Mouse (Mus musculus) cerebellum, adult 2 months (tissue): ENCODE data around the gene Emilin2.

Experiments
- CTCF ChIP-seq: fragments of 200-500 bp; IDR thresholded peaks from 2 replicates; pipeline ENCODE4 v1.5.1; 2011; ENCODE audit warnings: low read depth, mild to moderate bottlenecking, control low read depth, low read length, moderate library complexity, borderline replicate concordance; ENCODE audit not compliant: insufficient read depth
- POLR2A ChIP-seq: fragments of 200-500 bp; IDR thresholded peaks from 2 replicates; pipeline ENCODE4 v1.6.1; 2011; ENCODE audit warnings: low read length, control low read depth, borderline replicate concordance; ENCODE audit not compliant: insufficient read depth

DNA sequence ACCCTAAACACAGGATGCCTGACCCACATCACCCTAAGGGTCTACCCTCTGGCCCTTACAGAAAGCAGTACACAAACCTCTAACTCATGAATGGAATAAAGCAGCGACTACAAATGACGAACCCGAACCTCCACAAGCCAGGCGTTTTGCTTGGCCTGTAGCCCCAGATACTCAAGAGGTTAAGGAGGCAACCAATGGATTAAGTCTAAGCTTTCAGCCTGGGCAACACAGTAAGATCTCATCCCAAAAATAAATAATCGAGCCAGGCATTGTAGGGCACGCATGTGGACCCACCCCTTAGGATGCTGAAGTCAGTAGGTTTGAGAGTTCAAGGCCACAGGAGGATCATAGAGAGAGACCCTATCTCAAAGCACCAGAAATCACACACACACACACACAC is 5.7 kb downstream of the Emilin2 start:
- TF ChIP-seq CTCF (no peak), POLR2A (no peak)
